Mouse (Mus musculus) megakaryocyte, adult 5-6 weeks (primary cell): ENCODE data around the gene Dcun1d1. TPM values are rescaled to one million over a fixed set of nuclear protein-coding genes. Genes with fewer than 3 reads are reported as not detected.

Experiments used
- ATAC-seq: 2 replicates; pipeline ENCODE4 v1.8.0; 2016; ENCODE audit warnings: mild to moderate bottlenecking, inconsistent platforms; ENCODE audit not compliant: poor library complexity, severe bottlenecking
- total RNA-seq, 2 experiments: library from RNA; stranded (forward) in 1 of 2; stranded (reverse) in 1 of 2; fragments of 153-499, 151-499 nt in 1 of 2; fragments of 221-1000, 200-1000 nt in 1 of 2; gene quantifications; 2 replicates each; pipeline versions ENCODE4 v1.2.3 to v1.2.4; 2015 to 2017

The Dcun1d1 gene
- total RNA-seq, 2 experiments from 2014 or later, result 137 to 154 TPM

DNA sequence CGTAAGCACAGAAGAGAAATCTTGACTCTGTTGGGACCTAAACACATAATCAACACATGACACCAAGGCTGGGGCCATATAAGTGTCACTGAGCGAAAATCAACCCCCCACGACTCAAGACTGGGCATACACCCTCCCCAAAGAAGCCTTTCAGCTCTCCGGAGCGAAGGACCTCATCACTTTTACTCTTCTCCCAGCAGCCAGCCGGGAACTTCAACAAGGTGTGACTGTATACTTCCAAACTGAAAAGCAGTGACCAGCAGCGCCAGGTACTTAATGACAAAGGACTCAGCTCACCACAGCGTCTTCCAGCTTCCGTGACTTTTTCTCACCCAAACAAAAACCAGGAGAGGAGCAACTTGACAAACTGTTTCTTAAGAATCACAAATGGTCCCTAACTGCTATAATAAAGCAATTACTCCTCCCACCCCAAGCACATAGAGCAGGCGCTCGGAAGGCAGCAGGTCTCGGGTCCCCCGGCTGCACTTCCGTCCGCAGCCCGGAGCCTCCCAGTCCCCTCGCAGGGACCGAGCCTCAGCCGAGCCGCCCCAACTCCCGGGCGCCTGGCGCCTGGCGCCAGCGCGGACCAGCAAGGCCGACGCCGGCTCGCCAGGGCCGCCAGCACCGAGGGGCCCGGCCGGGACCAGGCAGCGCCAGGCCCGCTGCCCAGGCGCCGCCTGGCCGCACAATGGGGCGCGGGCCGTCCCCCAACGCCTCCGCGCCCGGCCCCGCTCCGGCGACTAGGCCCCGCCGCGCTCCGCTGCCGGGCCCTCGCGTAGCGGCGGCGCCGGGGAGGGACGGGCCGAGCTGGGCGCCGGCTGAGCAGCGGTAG, 5.1 kb downstream of the Dcun1d1 start:
- peak; percentile 59 for ATAC-seq

DNA sequence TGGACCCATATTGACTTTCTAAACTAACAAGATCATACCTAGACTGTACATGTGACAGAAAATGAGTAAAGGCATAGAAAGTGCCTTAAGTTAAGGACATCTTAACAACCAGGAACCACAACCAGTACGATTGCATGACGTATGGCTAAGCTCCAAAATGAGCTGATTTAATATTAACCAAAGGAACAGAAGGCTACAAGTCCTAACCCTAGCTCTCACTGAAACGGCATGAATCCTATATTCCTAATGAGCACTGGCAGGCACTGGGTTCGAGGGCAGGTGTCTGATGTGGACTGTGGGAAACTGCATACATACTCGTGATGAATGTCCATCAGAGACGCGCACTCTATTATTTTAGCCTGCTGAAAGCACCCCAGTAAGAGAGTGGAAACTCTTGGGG, 5.9 kb downstream of the Dcun1d1 start:
- ATAC-seq, result no peak

DNA sequence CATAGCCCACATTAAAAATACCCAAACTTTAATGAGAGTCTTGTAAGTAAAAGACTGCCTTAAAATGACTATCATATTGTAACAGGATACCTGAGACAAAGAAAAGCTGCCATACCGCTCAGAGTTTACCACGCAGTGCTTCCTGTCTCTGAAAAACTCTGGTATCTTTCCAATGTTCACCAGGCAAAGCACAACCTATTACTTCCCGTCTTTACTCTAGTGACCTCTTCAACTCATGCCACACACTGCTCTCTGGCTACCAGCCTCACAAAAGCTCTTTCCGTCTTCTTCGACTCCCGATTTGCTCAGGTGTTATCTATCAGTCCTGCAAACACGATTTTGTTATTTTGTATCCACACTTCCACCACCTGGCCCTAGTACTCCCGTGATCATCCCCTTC, 7.4 kb downstream of the Dcun1d1 start:
- peak; percentile 28 for ATAC-seq

DNA sequence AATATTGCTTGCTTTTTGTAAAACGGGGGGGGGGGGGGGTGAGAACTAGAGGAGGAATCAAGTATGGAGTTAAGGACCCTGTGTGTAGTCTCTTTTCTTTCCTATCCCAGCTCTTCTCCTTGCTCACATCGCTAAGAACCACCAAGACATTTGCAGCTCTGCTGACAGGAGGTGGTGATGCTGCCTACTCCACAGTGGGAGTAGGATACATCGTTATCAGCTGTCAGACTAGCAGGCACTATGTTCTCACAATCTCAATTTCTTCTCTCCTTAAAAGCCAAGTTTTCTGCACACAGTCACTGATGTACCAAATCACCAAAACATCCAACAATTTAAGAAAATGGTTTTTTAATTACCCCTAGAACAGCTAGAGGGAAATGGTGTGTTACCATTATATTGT, 7.8 kb downstream of the Dcun1d1 start:
- no peak for ATAC-seq

DNA sequence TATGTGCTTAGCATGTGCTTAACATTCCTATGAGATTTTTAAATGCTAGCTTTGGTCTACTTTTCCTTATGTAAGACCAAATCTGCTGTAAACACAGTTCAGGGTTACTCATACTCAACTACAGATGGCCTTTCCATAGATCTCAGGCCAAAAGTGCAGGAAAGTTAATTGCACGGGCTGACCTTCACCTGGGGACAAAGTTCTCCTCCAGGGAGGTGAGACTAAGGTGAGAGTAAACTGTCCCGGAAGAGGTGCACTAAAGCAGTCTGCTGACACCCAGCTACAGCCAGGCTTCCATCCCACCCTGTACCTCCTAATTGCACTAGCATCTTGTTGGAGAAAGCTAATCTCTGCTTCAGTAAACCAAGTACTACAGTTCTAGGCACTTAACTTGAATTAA, 11.4 kb downstream of the Dcun1d1 start:
- ATAC-seq, result no peak

DNA sequence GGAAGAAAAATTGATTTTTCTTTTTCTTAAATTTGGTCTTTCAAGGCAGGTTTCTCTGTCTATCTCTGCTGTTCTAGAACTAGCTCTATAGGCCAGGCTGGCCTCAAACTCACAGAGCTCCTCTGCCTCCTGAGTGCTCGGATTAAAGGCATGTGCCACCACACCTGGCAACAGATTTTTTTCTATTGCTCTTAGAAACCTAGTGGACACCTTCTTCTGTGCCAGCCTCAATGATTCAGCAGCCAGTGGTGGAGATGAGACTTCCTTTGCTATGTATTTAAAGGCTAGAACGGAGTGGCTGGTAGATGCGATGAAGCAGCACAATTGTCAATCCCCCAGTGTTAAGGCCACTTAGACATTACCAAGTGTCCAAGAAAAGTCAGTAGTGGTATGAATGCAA, 13.2 kb downstream of the Dcun1d1 start:
- ATAC-seq, result no peak

DNA sequence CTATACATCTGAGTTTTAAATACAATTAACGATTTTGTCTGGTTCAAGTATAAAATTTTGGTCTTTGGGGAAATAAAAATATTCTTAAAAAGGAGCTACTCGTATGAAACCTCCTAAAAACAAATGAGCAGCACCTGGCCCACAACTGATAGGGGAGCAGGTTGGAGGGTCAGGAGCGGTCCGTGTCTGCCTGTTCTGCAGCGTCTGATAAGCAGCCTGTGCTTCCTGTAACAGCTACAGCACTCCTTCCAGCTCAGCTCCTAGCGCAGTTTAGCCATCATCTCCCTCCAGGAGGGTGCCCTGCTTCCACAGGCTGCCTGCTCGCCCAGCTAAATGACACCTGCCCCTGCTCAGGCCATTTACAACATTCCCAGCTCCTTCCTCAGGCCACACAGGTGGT, 13.8 kb downstream of the Dcun1d1 start:
- ATAC-seq, result peak; percentile 68

DNA sequence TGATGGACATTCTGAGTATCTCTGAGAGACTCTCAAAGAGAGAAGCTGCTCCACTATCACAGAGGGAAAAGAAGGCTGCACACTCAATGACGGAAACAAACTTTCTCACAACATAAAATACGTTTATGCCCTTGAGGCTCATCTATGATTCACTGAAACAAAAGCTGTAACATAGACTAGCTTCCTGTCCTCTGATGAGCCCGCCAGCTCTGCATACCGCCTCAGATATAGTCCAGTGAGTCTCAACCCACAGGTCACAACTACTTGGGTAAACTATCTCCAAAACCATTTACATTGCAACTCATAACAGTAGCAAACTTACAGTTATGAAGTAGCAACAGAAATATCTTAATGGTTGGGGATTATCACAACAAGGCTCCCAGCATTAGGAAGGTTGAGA, 14.7 kb downstream of the Dcun1d1 start:
- no peak for ATAC-seq

DNA sequence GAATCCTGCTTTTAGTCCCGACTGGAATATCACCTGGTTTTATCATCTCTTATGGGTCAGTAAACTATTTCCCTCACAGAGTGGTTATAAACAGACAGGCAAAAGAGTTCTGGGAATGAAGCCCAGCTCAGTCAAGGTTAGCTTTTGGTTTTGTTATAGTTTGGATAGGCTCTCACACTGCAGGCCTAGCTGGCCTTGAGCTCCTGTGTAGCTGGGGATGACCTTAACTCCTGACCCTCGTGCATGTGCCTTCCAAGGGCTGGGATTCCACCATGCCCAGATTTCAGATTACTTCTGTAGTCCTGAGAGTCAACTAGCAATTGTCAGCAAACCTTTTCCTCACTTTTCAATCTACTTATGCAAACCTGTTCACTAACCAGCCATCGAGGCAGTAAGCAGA, 19.0 kb downstream of the Dcun1d1 start:
- ATAC-seq, result no peak

DNA sequence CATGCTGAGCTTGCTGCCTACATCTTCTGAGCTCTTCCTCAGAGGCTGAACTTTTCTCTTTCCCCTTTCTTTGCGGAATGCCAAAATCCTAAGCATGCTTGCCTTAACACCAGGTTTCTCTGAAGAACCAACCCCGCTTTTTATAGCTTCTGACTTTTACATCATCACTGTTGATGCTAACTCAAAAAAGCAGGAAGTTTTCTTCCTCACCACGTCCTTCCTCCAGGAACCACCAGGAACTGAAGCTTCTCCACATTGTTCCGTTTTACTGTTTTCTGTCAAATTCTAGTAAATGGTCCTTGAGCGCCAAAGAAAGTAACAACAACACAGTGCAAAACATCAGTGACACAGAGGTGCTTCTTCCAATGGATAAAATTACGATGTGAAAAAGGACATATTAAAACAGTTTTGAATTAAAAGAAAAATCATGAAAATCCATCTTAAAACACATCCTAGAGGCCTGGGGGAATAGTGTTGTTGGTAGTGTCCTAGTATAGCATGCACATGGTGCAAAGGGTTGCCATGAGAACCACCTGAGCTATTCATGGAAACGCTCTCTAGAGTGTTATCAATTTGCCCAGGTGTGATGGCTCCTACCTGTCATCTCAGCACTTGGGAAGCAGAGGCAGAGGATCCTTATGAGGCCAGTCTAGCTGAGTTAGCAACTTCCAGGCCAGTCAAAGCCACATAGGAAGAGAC, 28.1 kb downstream of the Dcun1d1 start:
- ATAC-seq, result peak; percentile 49

DNA sequence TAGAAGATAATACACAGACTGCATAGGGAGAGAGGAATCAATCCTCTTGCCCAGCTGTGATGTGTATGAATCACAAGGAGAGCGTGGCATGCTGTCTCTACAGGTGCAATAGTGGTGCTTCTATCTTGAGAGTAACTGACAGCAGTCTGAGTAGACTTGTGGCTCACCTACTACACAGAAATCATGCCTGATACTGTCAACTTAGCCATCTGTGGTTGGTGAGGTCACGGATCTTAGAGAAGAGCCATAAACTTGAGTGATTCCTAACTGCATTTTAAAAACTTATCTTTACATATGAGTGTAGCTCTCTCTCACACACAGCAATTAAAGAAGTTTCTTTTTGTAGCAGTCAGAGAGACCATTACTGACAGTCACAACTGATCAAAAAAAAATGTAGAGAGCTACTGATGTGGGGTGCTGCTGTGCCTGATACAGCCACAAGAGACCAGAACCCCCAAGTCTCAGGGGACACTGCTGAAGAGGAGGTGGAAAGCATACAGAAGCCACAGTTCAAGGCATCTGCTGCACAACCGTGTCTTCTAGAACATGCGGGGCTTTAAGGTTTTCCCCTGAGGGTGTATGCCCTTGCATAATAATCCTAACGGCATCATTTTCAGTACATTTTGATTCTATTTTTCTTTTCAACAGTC, 36.6 kb downstream of the Dcun1d1 start:
- ATAC-seq, result no peak

DNA sequence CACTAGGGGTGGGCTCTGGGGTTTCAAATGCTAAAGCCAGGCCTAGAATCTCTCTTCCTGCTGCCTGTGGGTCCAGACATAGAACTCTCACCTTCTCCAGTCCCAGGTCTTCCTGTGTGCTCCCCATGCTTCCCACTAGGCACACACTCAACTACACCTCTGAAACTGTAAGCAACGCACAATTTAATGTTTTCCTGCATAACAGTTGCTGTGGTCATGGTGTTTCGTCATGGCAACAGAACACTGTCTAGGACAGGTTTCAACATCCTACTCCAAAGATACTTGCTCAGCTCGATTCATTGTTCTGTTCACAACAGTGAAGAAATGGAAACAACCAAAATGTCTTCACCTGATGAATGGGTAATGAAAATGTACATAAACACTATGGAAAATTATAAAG, 38.1 kb downstream of the Dcun1d1 start:
- no peak for ATAC-seq

DNA sequence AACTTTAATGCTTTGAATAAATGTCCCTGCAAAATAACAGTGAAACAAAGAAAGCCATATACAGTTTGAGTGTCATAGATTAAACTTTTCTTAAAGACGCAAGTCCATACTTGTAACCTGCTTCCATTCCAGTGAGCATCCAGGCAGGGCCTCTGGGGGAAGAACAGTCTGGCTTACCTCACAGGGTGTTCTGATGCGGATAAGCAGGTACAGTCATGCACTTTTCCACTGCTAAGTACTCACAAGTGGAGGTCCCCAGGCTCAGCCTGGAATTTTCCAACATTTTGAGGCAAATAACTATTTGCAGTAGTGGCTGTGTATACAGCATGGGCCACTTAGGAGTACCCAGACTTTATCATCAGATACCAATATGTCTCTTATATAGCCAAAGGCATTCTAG, 39.3 kb downstream of the Dcun1d1 start:
- ATAC-seq, result no peak

DNA sequence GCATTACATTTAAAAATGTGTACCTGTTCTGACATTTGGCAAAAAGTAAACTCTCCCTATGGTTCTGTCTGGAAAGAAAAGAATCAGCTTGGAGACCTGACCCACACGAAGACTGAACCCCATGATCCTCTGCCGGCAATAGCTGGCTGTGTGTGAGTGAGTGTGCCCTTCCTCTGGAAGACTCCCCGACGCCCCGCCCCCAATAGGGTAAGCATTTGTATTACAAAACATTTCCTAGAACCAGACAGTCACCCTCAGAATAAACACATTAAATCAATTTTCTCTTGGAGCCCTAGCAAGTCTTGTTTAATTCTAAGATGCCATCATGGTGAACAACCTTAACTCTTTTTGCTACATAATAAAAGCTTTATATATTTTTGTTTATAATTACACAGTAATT, 44.1 kb downstream of the Dcun1d1 start:
- ATAC-seq, result no peak

DNA sequence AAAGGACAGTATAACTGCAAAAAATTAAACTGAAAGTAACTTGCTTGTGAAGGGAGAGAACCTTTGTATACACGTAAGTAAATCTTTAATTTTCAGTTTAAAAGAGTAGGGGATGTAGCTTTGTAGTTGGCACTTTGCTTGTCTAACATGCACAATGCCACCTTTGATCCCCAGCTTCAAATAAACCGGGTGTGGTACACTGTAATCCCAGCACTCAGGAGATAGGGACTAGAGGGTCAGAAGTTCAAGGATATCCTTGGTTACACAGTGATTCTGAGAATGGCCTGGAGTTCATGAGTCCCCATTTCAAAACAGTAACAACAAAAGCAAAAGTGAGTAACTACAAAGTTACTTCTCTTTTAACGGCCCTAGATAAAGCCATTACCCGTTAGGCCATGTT, 46.1 kb downstream of the Dcun1d1 start:
- ATAC-seq, result no peak

DNA sequence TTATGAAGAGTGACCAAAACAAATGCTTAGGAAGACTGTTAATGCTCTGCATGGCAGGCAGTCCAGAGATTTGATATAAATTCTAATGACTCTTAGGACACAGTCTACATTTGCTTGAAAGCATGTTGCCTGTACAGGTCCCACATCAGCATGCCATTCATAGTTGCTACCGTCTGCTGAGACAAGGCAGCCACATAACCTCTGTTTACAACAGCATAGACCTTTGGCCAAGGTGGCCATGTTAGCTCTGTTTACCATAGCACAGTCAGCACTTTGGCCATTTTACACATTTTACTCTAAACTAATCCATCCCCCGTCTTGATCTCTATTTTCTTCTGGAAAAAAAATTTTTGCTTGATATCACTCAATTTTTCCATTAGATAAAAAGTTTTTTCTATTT, 47.7 kb downstream of the Dcun1d1 start:
- no peak for ATAC-seq

DNA sequence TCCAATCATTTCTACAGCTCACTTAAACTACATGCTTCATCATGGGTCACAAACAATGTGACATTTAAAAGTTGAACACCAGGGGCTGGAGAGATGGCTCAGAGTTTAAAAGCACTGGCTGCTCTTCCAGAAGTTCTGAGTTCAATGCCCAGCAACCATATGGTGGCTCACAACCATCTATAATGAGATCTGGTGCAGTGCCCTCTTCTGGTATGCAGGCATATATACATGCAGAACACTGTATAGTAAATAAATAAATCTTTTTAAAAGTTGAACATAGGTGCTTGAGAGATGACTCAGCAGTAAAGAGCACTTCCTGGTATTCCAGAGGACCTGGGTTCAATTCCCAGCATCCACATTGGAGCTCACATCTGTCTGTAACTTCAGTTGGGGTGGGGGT, 54.0 kb downstream of the Dcun1d1 start:
- ATAC-seq, result no peak

DNA sequence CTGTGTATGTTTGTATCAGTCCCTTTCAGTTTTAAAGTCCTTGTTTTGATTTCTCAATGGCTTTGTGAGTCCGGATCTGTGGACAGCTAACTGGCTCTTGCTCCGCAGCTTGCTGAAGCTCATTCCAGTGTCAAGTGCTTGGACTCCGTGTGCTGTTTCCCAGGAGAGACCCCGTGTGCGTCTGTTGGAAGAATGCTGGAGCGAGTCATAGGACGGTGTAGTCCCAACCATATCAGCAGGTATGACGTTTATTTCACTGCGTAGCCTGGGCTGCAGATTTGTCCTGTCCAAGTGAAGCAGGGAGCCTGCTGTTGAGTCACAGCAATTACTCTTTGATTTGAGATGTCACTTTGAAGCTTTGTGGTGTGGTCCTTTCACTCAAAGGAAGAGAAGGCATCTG, 87.9 kb downstream of the Dcun1d1 start:
- ATAC-seq, result no peak
